Mouse (Mus musculus) liver, postnatal 0 days (tissue): Measurements from ENCODE around the gene Zfp462.

Experiments
- CTCF ChIP-seq: sonication (generic); IDR thresholded peaks from 2 replicates; pipeline ENCODE4 v1.5.1; 2016; ENCODE audit warnings: antibody characterized with exemption, low read depth
- EP300 ChIP-seq: IDR thresholded peaks from 2 replicates; pipeline ENCODE4 v1.6.1; 2016; ENCODE audit warnings: antibody characterized with exemption, low read depth, mild to moderate bottlenecking

DNA sequence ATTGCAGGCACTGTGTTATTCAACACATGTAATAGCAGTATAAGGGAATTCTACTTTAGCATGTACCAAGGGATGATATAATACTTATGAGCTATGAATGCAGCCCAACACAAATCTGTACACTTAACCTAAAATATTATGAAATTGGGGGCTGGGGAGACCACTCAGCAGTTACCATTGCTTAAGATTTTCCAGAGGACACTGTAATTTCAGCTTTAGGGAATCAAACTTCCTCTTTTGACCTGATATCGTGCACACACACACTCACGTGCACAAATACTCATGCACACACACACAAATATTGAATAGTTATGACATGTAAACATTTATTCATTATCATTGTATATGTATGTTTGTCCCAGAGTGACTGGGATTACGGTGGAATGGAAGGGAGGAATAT, 179.3 kb downstream of the Zfp462 start:
- TF ChIP-seq CTCF (no peak), EP300 (no peak)
